Mouse (Mus musculus): ENCODE measurements at regions not wholly inside any gene's neighbourhood (a gene's known extent, or its start where the extent isn't known, plus 50 kb on each side); places are given as distances from the start of the nearest gene placed in this dataset.

GRCm38 (mm10) chr14:25328230-25328629 lies 130.8 kb upstream of the Zmiz1 start:
- Histone ChIP-seq H3K4me3 (no peak overlapping the region), H3K4me2 (no peak overlapping the region), H3K27me3 (no peaks in the 10 kb centered on the region), H3K27ac (replicated peaks) (no peak overlapping the region), H3K36me3 (no peaks in the 10 kb centered on the region), H3K9ac (no peak overlapping the region), H3K9me3 (no peaks in the 10 kb centered on the region), H3K4me1 (replicated peaks) (peaks cover 17% of the 10 kb centered on the region)
- no peak for ATAC-seq (ENCODE audit: low read depth)
- WGBS, result 85% methylated on average over 5 of the region's 5 CpGs

- H3K4me1 ChIP-seq (replicated peaks), result peaks cover 11% of the 10 kb centered on the region
- H3K27me3 ChIP-seq, result no peaks in the 10 kb centered on the region
- ATAC-seq (ENCODE audit: low read depth), result no peak
- no peak overlapping the region for H3K9ac ChIP-seq
- H3K4me3 ChIP-seq, result no peak overlapping the region
- H3K9me3 ChIP-seq, result no peaks in the 10 kb centered on the region
- no peak overlapping the region for H3K27ac ChIP-seq (replicated peaks)
- no peaks in the 10 kb centered on the region for H3K36me3 ChIP-seq
- no peak overlapping the region for H3K4me2 ChIP-seq
- WGBS, result 92% methylated on average over 2 of the region's 2 CpGs
Observed at GRCm38 (mm10) chr14:25334186-25334585, 124.8 kb upstream of the Zmiz1 start.

DNA sequence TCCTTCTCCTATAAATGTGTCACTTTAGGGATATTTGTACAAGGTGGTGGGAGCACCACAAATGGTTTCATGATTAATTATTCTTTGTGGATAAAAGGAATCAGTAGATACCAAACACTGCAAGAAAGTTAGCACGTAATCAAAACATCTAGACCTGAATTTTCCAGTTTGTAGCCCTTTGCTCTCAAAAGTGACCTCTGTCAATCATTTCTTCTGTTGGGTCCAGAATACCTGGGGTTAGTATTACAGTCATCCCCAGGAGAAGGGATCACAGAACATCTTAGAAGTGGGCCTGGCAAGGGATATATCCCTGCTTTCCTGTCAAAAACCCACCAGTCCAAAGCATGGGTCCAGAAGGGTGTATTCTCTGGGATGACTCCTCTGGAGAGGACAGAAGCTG lies 122.1 kb upstream of the Zmiz1 start:
- Histone ChIP-seq H3K27me3 (no peaks in the 10 kb centered on the region), H3K9me3 (no peaks in the 10 kb centered on the region), H3K4me2 (no peak overlapping the region), H3K9ac (no peak overlapping the region), H3K4me3 (no peak overlapping the region), H3K36me3 (no peaks in the 10 kb centered on the region), H3K27ac (replicated peaks) (no peak overlapping the region), H3K4me1 (replicated peaks) (peaks cover 28% of the 10 kb centered on the region)
- WGBS, result 96% methylated on average over 1 of the region's 1 CpGs
- ATAC-seq (ENCODE audit: low read depth), result no peak

GRCm38 (mm10) chr14:25338404-25339051 lies 120.5 kb upstream of the Zmiz1 start:
- Histone ChIP-seq H3K4me1 (replicated peaks) (peaks cover 34% of the 10 kb centered on the region), H3K27ac (replicated peaks) (no peak overlapping the region; the same call in 1 of the 2 replicates), H3K36me3 (no peaks in the 10 kb centered on the region), H3K9me3 (no peaks in the 10 kb centered on the region), H3K9ac (no peak overlapping the region), H3K4me2 (no peak overlapping the region), H3K4me3 (no peak overlapping the region), H3K27me3 (no peaks in the 10 kb centered on the region)
- ATAC-seq (ENCODE audit: low read depth), result peak; percentile 61; the same call in 1 of the 2 replicates
- 74% methylated on average over 9 of the region's 9 CpGs for WGBS

DNA sequence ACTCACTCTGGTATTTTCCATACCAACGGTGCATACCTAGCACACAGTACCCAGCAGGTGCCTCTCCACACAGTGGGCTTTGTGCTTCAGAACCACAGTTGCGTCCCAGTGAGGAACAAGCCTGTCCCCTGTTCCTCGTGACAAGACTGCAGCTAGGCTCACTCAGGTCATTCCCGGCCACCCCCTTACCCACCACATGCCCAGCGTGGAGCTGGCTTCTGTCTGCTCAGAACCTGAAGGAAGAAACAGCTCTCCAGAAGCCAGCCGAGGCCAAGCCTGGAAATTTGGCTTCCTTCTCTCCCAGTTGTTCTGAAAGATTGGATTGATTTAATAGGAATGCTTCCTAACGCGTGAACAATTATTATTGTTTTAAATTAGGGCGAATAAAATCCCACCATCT lies 118.1 kb upstream of the Zmiz1 start:
- no peak overlapping the region for H3K27ac ChIP-seq (replicated peaks)
- H3K4me2 ChIP-seq, result no peak overlapping the region
- ATAC-seq (ENCODE audit: low read depth), result no peak
- peaks cover 42% of the 10 kb centered on the region for H3K4me1 ChIP-seq (replicated peaks)
- H3K36me3 ChIP-seq, result no peaks in the 10 kb centered on the region
- H3K27me3 ChIP-seq, result no peaks in the 10 kb centered on the region
- WGBS, result 72% methylated on average over 9 of the region's 9 CpGs
- H3K9ac ChIP-seq, result no peak overlapping the region
- no peak overlapping the region for H3K4me3 ChIP-seq
- H3K9me3 ChIP-seq, result no peaks in the 10 kb centered on the region

GRCm38 (mm10) chr14:25341848-25342427 lies 117.0 kb upstream of the Zmiz1 start:
- Histone ChIP-seq H3K4me1 (replicated peaks) (peaks cover 42% of the 10 kb centered on the region), H3K27ac (replicated peaks) (no peak overlapping the region), H3K27me3 (no peaks in the 10 kb centered on the region), H3K9ac (no peak overlapping the region), H3K9me3 (no peaks in the 10 kb centered on the region), H3K4me2 (no peak overlapping the region), H3K4me3 (no peak overlapping the region), H3K36me3 (no peaks in the 10 kb centered on the region)
- ATAC-seq (ENCODE audit: low read depth), result no peak
- WGBS, result 68% methylated on average over 9 of the region's 9 CpGs

DNA sequence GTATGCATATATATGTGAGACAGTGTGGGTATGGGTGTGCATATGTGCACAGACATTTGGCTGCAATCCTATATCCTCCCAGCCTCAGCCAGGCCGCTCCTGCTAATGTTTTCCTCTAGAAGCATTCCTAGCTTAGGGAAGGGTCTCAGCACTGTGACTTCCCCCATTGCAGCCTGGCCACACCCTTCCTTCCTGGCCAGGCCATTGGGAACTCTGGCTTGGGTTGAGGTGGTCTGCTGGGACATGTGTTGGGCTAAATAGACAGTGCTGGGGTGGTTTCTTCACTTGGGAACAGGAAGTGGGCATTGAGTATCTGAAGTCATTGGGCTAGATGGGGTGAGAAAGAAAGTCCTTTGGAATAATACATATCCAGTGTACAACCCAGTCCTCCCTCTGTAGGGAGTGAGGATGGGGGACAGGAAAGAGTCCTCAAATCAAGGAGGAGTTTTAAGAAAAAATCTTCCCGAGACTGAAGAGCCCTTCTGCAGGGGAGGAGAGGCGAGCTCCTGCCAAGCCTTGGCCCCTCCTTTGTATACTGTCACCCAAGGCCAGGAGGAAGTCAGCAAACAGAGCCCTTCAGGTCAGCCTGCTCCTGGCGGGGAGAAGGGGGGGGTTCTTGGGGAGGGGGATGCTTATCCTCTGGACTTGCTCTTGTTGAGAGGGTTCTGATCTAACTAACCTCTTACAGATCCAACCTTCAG lies 116.0 kb upstream of the Zmiz1 start:
- no peak for ATAC-seq (ENCODE audit: low read depth)
- WGBS, result 66% methylated on average over 4 of the region's 4 CpGs
- H3K27ac ChIP-seq (replicated peaks), result 0 out of 2 replicates have a peak overlapping the region, but pooled peaks have one; percentile 10
- no peak overlapping the region for H3K9ac ChIP-seq
- no peak overlapping the region for H3K4me3 ChIP-seq
- H3K9me3 ChIP-seq, result no peaks in the 10 kb centered on the region
- H3K36me3 ChIP-seq, result no peaks in the 10 kb centered on the region
- H3K4me1 ChIP-seq (replicated peaks), result peaks cover 42% of the 10 kb centered on the region
- no peaks in the 10 kb centered on the region for H3K27me3 ChIP-seq
- no peak overlapping the region for H3K4me2 ChIP-seq

DNA sequence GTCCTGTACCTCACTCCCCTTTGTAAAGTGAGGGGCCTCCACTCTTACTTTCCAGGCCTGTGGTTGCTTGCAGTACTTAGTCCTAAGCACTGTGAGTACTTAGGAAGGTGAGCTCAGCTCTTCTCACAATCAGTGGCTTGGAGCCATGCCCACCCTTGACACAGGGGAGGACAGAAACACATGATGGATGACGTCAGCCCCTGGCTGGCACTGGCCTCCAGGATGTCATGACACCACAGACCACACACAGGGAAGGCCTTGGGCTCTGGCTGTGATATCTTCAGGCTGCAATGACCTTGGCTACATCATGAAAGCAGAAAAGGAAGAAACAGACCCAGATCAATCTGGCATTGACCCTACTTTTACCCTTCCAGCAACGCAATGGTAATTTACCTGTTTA lies 113.0 kb upstream of the Zmiz1 start:
- no peak for ATAC-seq (ENCODE audit: low read depth)
- Histone ChIP-seq H3K27me3 (no peaks in the 10 kb centered on the region), H3K4me2 (no peak overlapping the region), H3K27ac (replicated peaks) (no peak overlapping the region), H3K4me3 (no peak overlapping the region), H3K4me1 (replicated peaks) (peaks cover 23% of the 10 kb centered on the region), H3K9me3 (no peaks in the 10 kb centered on the region), H3K9ac (no peak overlapping the region), H3K36me3 (no peaks in the 10 kb centered on the region)
- WGBS, result 74% methylated on average over 2 of the region's 2 CpGs

DNA sequence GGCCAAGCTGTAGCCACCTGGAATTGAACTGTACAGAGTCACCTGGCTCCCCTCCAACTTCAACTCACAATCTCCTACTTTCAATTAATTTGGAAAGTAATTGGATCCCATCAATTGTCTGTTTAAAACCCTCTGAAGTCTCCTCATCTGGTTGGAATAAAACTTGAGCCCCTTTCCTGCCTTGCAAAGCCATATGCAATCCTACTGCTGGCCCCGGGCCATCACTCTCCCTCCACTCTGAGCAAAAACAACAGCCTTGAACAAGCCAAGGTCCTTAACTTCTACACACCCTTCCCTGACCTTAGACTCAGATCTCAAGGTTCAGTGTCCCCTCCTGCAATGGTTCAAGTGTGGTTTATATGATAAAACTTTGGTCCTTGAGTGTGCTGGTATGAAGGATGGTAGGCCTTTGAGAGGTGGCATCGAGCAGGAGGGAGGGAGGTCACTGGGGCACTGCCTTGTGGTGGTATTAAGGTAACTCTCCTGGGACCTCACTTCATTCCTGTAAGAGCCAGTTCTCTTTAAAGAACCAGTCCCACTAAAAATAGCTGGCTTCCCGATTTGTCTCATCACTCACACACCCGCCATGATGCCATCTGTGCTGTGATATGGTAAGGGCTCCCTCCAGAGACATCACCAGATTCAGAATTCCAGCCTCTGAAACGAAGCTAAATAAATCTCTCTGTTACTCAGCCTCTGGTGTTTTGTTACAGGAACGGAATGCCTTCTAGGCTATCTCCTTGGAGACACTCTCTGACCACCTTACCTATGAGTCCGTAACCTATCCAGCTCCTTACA lies 112.0 kb upstream of the Zmiz1 start:
- H3K4me1 ChIP-seq (replicated peaks), result peaks cover 13% of the 10 kb centered on the region
- no peak for ATAC-seq (ENCODE audit: low read depth)
- no peak overlapping the region for H3K4me2 ChIP-seq
- no peak overlapping the region for H3K27ac ChIP-seq (replicated peaks)
- no peak overlapping the region for H3K9ac ChIP-seq
- no peaks in the 10 kb centered on the region for H3K36me3 ChIP-seq
- H3K4me3 ChIP-seq, result no peak overlapping the region
- WGBS, result 72% methylated on average over 7 of the region's 7 CpGs
- H3K27me3 ChIP-seq, result no peaks in the 10 kb centered on the region
- no peaks in the 10 kb centered on the region for H3K9me3 ChIP-seq

DNA sequence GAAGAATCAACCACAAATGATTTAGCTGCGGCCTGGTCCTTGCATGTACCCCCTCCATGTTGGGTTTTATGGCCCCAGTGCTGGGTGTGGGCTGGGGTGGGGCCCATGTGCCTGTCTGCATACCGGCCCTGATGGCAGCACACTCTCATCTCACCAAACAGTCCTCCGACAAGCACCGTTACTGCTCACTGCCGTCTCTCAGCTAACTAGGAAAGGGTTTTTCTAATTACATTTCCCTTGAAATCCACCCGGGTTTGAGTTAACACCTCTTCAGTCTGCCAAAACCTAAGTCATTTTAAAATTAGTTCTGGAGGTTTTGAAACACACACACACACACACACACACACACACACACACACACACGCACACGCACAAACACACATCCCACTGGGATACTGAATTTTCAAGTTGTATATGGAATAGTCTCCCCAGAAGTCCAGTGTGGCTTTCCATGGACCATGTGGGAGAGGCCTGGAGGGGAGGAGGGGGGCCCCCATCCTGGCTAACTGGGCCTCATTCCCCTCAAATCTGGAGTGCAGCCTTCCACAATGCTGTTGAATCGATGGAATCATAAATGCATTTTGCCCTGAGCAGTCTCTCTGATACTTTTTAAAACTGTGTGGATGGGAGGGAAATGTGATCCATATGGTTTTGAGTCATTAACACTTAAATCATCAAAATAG lies 108.6 kb upstream of the Zmiz1 start:
- Histone ChIP-seq H3K27ac (replicated peaks) (no peak overlapping the region), H3K4me2 (no peak overlapping the region), H3K9me3 (no peaks in the 10 kb centered on the region), H3K9ac (no peak overlapping the region), H3K27me3 (no peaks in the 10 kb centered on the region), H3K4me1 (replicated peaks) (no peaks in the 10 kb centered on the region), H3K4me3 (no peak overlapping the region), H3K36me3 (no peaks in the 10 kb centered on the region)
- 65% methylated on average over 9 of the region's 9 CpGs for WGBS
- ATAC-seq (ENCODE audit: low read depth), result no peak

- H3K4me1 ChIP-seq (replicated peaks), result no peaks in the 10 kb centered on the region
- H3K27ac ChIP-seq (replicated peaks), result no peak overlapping the region
- no peak for ATAC-seq (ENCODE audit: low read depth)
- WGBS, result 84% methylated on average over 8 of the region's 8 CpGs
- H3K27me3 ChIP-seq, result no peaks in the 10 kb centered on the region
- H3K9ac ChIP-seq, result no peak overlapping the region
- no peaks in the 10 kb centered on the region for H3K9me3 ChIP-seq
- no peaks in the 10 kb centered on the region for H3K36me3 ChIP-seq
- H3K4me3 ChIP-seq, result no peak overlapping the region
- H3K4me2 ChIP-seq, result no peak overlapping the region
Observed at GRCm38 (mm10) chr14:25353804-25354203, 105.2 kb upstream of the Zmiz1 start.

All from neural tube, embryonic 13.5 days (tissue).